Mouse (Mus musculus): Measurements from ENCODE around the gene Glod4. TPM values are rescaled to one million over a fixed set of nuclear protein-coding genes. Genes with fewer than 3 reads are reported as not detected.
A peak's percentile ranks its signal among the peaks of the same experiment; 100 is the strongest.

Gene Glod4
- total RNA-seq (2021): 10 to 100 TPM; 47.8 to 50.4 TPM
- long read RNA-seq, experiment 1, transcript Glod4-201 (9 exons, 1,434 nt): major isoform, 68 of 86 reads
- long read RNA-seq, experiment 1, partial matches to known transcripts: 1 of 86 reads
- long read RNA-seq, experiment 1, other reads (novel, unspliced or antisense): 15 of 86 reads
- long read RNA-seq, experiment 2, transcript Glod4-209 (9 exons, 1,445 nt): minor isoform, 10 of 121 reads
- long read RNA-seq, experiment 2, transcript Glod4-201 (9 exons, 1,434 nt): major isoform, 96 of 121 reads
- long read RNA-seq, experiment 2, partial matches to known transcripts: 3 of 121 reads
- long read RNA-seq, experiment 2, other reads (novel, unspliced or antisense): 12 of 121 reads

DNA sequence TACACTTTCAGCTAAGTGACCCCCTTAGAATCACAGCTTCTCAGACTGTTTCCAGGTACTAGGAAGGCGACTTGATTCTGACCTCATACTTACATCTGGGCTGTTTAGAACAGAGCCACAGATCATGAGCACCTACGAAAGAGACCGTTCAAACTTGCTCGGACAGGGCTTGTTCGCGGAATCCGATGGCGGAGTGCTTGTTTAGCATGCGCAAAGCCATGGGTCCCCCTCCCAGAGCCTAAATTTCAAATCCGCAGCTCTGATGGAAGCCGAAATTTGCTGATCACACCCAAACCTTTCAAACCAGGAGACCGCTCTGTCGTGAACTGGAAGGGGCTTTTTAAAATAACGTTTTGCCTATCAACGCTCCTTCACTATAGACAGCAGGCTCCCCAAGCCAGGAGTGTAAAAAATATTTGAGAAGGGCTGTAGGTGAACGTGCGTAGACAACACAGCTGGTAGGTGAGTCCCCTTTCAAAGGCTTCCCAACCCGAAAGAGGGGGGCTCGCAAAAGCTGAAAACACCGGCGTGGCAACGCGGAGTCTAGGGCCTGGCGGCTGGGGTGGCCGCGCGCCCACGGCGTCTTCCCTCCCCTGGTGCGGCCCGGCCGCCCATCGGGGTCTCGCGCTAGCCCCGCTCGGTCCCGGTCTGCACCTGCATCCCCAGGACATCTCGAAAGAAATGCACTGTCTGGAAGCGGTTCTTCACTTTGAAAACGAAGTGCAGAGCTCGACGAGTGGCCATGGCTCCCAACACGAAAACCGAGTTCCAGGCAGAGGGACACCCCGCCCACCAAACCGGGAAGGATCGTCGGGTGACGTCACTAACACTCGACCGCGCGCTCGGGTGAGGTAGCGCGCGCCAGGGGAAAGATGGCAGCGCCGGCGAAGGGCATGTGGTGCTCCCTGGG is at the start of gene Glod4, which contains the start of gene Mrm3:
Gene Glod4 (minus strand): TSS at position 825 of the 910 bp plus-strand sequence.
Gene Mrm3 (plus strand): TSS at position 815 of the 910 bp plus-strand sequence.
- peak; percentile 91 to 93 for DNase-seq (ENCODE audit: low spot score in 2 of 2)

DNA sequence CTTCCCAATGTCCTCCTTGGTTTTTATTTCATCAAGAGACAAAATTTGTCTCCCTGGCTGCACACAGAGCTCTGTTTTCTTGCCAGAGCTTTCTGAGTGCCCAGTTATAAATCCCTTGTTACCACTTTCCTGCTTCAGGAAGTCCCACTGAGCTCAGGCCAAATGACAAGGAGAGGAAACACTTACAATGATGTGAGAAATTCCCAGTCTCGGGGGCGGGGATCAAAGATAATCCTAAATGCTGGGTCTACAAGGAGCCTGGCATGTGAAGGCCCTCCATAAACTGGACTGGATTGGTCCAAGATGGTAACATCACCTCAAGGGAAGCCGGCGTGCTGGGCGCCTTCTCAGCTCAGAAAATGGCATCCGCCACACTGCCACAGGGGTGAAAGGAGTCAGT is 49.3 kb upstream of the Glod4 start:
- no peak for DNase-seq (ENCODE audit: low spot score in 2 of 2)

DNA sequence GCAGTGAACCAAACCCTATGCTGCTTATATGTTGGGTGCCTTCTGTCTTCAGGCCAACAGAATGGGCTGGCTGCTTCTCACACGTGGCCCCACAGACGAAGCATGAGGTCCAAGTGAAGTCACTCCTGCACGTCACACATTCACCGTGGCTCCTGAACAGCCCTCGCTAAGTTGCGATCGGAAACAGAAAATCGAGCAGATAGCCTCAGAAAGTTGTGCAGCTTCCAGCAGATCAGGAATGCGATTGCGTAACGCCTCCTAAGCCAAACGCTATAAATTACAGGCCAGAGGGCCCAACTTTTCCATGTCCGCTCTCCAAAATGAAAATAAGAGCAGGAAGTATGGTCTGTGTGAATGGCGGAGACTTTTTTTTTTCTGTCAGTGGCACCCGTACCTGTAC is 48.9 kb upstream of the Glod4 start:
- no peak for DNase-seq (ENCODE audit: low spot score in 2 of 2)

DNA sequence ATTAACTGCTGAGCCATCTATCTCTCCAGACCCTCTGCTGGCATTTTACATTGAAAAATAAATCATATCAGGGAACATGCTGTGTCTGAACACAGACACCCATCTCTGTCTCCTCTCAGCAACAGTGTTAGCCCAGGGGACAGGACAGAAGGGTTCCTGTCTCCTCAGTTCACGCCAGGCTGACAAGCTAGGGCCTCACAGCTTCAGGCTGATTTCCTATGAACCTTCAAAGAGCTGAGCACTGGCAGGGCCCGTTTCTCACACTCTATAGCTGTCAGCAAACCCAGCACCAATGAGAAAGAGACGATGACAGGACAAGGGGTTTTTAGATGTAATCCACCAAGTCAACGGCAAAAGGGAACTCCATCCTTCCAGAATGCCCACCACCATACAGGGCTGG is 48.4 kb upstream of the Glod4 start:
- no peak for DNase-seq (ENCODE audit: low spot score in 2 of 2)

DNA sequence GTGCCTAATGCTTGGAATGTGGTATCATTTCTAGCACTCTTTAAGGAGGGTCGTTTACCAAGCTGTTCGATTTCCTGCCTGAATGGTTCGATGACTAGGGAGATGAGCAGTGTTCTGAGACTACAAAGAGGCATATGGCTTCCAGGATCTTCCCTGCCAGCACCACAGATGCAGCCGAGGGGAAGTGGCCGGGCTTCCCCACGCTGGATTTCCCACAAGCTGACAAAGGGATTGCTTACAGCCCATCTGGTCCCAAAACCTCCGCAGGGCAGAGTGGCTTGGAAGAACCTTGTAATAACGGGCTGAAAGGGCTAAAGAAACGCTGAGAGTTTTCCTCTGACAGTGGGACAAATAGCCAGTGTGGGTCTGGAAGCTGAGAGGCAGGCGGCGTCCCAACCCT is 46.8 kb upstream of the Glod4 start:
- peak; percentile 58 to 82 for DNase-seq (ENCODE audit: low spot score in 2 of 2)

DNA sequence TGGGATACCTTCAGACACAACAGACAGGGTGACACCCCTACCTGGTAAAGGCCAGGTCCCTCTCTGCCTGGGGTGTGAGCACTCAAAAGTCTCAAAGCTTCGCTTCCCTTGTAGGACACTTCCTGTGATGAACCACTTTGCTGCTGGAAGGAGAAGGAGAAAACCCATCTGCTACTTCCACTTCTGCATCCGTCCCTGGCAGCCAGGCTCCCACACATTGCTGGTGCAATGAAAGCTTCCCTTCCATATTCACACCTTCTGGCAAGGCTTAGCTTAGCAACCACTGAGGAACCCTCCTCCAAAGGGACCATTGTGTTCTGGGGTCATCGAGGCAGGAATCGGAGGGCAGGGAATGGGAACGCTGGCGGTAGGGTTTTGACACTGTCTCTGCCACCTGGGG is 45.1 kb upstream of the Glod4 start:
- no peak for DNase-seq (ENCODE audit: low spot score in 2 of 2)

DNA sequence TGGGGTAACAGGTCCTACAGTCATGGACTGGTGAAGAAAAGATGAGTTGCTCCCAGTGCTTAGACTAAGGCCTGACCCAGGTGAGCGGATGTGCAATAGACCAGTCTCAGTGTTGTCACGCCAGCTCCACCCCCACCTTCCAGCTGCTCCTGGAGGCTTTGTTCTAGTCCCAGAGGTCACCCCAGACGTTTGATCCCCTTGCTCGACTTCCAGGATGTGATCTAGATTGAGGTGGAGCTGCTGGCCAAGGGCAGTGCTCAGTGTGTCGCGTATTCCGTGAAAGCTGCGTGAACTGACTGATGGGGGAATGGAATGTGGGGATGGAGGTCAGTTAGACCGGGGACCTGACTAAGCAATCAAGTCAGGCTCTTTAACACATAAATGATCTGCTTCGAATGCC is 43.8 kb upstream of the Glod4 start:
- DNase-seq (ENCODE audit: low spot score in 2 of 2): no peak

DNA sequence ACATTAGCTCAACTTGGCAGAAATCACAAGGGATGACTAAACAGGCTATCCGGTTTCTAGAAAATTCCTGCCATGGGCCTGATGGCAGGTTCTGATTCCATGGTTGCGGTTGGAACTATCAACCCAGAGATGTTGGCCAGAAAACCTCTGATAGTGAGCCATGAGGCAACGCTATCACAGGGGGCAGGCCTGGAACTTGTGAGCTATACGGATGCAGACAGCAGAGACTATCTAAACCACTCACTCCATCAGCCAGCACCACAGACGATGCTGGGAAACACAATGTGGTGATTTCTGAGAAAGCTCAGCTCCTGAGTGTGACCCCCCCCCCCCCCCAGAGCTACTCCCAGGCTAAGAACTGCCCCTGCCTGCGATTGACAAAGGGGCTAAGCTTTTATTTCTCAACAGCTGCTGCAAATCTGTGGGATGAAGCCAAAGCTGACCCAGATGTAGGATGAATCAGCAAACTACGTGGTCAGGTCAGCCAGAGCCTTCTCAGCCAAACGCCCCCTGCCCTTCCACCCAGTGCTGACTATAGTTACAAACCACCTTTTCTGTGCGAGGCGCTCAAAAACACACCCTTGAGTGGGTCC is 43.1 kb upstream of the Glod4 start:
- no peak for DNase-seq (ENCODE audit: low spot score in 2 of 2)

DNA sequence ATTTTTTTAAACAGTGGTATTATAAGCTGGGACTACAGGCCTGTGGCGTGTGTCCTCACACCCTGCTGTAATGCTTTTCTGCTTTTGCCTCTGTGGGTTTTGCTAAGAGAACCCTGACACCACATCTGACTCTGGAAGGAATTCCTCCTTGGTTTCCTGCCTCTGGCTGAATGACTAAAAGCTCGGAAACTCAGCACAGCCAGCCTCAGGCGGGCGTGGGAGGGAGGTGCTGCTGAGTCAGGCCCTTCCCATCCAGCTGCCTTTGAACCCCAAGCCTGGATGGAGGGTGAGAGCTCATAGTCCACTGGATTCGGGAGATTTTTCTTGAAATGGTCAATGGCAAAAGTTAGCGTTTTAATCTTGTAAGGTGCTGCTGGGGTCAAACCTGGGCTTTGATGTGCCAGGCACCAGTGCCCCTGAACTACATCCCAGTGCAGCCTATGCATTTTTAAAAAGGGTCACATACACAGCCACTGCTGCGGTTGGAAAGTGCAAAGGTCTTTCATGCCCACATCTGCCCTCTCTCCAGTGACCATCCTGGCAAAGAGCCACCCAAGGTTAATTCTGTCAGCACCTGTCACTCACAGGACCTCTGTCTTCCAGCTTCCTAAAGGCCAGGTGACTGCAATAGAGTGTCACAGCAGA is 42.0 kb upstream of the Glod4 start:
- DNase-seq (ENCODE audit: low spot score in 2 of 2): no peak

DNA sequence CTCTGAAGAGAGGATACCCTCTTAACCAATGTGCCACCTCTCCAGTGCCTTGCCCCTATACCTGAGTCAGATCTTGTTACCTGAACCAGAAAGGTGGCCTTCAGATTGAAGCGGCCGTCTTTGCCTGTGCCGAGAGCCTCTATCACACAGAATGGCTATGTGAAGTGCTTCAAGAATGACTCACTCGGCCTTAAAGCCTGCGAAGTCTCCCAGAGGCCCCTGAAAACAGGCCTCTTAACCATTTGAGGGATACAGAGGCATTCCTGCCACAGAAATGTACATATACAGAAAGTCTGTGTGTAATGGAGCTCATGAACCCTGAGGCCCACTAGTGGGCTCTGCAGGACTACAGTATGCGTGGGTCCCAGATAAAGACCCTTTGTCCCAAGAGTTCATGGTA is 40.3 kb upstream of the Glod4 start:
- no peak for DNase-seq (ENCODE audit: low spot score in 2 of 2)

DNA sequence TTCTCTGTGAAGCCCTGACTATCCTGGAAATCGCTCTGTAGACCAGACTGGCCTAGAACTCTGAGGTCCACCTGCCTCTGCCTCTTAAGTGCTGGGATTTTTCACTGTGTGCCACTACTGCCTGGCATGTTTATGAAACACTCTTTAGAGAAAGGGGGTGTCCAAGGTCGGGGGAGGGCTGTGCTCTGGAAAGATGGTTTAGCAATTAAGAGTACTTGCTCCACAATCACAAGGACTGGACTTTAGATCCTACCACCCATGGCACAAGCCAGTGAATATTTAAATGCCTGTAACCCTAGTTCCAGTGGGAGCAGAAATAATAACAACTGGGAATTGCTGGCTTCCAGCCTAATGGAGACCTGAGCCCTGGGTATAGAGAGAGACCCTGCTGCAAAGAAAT is 36.4 kb upstream of the Glod4 start:
- no peak for DNase-seq (ENCODE audit: low spot score in 2 of 2)

DNA sequence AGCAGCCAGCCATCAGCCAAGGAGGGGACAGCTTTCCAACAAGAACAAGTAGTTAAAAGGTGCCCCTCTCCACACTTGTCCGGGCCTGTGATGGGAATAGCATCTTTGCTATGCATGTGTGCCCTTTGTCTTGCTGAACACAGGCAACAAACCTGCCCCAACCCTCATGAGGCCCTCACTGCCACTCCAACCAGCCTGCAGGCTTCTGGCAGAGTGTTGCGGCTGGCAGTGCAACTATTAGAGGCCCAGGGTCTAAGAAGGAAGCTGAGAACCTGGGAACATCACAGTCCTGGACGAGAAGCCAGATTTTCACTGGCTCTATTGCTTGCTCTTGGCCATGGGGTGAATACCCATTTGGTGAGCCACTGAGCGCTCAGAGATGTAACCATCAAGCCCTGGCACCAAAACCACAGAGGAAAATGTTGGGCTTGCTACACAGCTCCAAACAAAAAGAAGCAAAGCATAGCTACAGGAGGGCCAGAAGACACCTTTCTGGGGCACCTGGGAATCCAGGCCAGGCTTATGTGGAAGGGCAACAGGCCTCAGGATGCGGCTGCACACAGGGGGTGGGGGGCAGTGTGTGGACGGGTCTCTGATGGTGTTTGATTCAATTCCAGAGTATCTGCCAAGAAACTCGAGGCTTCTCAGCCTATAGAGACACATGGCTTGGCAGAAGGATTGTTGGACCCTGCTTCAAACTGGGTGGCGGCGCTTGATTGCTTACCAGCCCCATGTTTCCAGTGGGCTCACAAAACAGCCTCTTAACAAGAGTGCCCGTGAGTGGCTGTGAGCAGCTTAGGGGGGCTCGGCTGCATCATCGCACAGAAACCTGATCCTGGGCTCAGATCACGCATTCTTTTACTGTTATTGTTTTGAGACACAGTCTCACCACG is 35.7 kb upstream of the Glod4 start:
- no peak for DNase-seq (ENCODE audit: low spot score in 2 of 2)

DNA sequence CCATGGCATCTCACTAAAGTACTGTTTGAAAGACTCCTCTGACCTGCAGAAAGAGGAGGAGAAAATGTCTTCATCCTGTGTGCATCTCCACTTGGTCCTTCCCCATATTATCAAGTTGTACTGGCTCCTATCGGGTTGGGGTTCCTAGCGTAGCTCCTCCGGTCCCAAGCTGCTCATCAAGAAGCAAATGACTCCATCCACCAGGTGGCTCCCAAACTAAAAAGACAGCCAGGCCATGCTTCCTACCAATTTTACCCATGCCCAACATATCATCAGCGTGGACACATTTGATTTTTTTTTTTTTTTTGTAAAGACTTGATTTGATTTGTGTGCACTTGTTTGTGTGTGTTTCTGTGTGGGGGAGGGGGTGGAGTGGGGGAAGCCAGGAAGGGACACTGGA is 28.9 kb upstream of the Glod4 start:
- no peak for DNase-seq (ENCODE audit: low spot score in 2 of 2)

DNA sequence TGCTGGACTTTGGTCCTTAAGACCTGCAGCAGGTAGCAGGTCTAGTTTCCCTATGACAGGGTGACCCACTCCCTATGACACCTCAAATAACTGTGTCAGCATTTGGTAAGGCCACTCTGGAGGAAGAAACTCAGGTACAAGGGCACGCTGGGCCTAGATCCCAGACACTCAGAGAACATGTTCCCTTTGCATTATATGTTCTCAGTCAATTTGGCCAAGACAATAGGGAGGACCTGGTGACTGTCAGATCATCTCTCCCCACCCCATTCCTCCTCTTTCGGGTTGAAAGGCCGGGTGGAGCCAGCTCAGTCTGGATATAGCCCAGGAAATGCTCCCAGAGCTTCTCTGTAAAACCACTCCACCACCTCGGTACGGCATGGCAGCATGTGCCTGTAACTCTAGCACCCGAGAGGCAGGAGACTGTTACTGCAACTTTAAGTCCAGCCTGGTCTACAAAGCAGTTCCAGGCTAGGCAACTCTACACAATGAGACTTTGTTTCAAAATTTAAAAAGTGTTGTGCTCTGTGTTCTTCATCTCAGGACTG is 25.1 kb upstream of the Glod4 start:
- DNase-seq (ENCODE audit: low spot score in 2 of 2): no peak

DNA sequence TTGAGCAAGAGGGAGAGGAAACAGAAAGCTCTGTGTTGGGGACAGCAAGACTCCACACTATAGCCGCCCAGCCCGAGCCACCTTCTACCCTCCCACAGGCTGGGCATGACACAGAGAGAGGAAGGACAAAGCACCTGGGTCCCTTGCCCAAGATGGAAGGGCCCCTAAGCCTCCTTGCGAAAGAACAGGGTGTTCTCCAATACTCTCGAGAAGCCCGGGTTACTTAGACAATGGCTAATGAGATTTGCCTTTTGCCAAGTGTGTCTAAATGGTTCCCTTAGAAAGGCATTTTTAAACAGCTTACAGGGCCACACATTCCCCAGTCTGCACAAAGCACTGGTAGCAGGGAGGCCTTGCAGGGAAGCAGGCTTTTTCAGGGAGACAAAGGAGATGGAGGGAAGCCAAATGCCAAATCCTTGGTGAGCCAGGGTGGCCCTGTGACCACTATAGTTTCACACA is 24.5 kb upstream of the Glod4 start:
- peak in 1 of 2 experiments; percentile 69 for DNase-seq (ENCODE audit: low spot score in 2 of 2)

DNA sequence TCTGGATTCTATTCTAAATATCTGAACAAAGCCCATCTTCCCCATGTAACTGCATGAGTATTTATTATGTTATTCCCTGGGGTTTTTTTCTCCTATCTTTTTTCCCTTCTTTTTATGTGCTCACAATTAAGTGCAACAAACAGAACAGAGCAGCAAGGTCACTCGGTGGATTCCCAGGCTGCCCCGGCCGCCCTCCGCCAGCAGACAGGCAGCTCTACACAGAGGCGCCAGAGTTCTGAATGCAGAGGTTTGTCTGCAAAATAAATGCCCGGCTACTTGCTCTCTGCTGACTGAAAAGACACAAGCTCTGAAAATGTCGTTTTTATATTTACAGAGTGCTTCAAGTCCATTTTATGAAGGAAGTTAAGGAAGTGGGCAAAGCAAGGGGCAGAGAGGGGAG is 24.0 kb upstream of the Glod4 start:
- DNase-seq (ENCODE audit: low spot score in 2 of 2): no peak

DNA sequence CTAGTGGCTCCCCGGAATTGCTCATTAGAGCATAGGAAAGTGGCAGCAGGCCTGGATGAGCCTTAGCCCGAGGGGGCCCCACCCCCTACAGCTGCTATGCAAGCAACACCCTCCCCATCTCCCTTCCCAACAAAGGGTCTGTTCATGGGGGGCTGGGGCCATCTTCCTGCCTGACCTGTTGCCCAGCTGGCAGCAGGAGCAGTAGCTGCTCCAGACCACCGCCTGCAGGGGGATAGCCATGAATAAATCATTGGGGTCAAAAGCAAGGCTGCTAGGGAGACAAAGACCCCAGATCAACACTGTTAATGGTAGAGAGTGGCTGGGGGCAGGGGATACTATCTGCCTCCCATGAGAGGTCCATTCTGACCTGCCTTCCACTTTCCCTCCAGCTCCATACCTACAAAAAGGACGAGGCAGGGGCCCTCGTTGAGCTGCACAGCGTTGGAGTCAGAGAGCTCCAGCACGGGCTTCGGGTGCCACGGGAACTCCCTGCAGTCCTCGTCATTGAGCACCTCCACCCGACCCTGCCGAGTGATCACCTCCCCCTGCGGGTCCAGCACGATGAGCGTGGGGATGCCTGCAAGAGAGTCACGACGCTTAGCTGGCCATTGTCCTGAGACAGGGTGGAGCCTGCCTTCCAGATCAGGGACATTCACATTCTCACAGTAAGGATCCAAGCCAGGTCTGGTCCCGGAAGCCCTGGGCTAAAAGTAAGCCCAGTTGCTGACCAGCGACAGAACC is 19.3 kb upstream of the Glod4 start:
- DNase-seq (ENCODE audit: low spot score in 2 of 2): no peak

DNA sequence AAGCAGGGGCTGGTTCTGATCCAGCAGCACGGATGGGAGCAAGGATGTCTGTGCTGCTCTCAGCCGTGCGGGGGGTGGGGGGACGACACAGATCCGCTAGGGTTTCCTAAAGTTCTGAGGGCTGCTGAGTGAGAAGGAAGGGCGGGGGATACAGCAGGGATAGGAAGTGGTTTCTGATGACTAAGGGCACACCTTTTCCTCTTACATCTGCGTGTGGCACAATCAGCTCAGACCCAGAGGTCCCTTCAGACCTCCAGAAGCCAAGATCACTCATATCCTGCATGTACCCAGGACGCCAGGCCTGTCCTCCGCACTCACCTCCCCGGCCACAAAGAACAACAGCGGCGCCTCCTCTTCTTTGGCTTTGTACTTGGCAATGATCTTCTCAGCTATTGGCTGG is 17.7 kb upstream of the Glod4 start:
- DNase-seq (ENCODE audit: low spot score in 2 of 2): no peak
